Mouse (Mus musculus) brain, embryonic 14.5 days (tissue): ENCODE data around the gene Zfp692. TPM values are rescaled to one million over a fixed set of nuclear protein-coding genes. Genes with fewer than 3 reads are reported as not detected.

Source experiments
- DNase-seq: peaks from one replicate; pipeline ENCODE4 v3.0.0-alpha.2; 2011; ENCODE audit warnings: low read depth
- CTCF ChIP-seq: fragments of 200-500 bp; IDR thresholded peaks from 2 replicates; pipeline ENCODE4 v1.5.1; 2012; ENCODE audit warnings: inconsistent platforms, mild to moderate bottlenecking, moderate library complexity, borderline replicate concordance; ENCODE audit not compliant: insufficient read depth, insufficient read length; ENCODE audit errors: extremely low read depth
- POLR2A ChIP-seq: fragments of 200-500 bp; IDR thresholded peaks from 2 replicates; pipeline ENCODE4 v1.6.1; 2012; ENCODE audit warnings: mild to moderate bottlenecking, inconsistent platforms, borderline replicate concordance; ENCODE audit not compliant: poor library complexity, insufficient read depth, insufficient read length, severe bottlenecking; ENCODE audit errors: extremely low read depth
- polyA plus RNA-seq: library from polyadenylated mRNA; depleted of rRNA; stranded (reverse); fragments of >200 nt; gene quantifications from 2 replicates; pipeline ENCODE4 v1.2.3, GENCODE M21; 2012; rRNA removed

Zfp692 gene
- polyA plus RNA-seq = 43.0 and 83.0 TPM in 2 replicates

DNA sequence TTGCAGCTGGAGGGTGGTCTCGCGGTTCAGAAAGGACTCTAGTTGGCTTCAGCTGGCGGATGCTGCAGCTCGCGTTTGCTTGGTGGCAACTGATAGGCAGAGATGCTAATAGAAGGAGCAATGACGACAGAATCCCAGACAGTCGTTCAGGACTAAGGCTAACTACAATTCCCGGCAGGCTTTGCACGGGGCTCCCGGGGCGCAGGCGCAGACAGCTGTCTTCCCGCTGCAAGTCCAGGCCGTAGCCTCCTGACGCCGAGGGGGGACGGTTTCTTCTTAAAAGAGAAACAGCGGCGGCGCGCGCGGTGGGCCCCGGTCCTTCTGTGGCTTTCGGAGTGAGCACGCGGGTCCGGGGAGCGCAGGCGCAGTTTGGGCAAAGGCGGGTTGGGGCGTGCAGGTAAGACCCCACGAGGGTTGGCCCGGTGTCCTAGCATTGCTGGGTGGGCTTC lies at the start of gene Zfp692:
Zfp692 (plus strand) TSS at position 210 of the 449 bp plus-strand sequence.
- TF ChIP-seq POLR2A = 0 out of 2 replicates have a peak, but pooled peaks have one; percentile 14
- no peak for TF ChIP-seq CTCF

DNA sequence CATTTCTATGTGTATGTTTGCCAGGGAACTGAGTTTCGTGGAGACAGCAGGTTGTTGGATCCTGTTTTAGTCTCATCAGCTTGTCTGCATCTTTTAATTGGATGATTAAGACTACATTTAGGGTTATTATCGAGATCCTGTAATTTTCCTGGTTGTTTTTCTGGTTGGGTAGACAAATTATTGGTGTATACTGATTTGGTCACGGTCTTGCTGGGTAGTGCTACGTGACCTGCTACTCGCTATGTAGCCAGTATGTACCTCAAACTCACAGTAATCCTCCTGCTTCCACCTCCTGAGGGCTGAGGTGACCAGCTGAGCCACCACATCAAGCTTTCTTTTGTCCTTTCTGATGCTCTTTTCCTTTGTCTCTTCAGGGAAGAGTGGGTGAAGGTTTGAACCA lies 49.1 kb upstream of the Zfp692 start:
- no peak for DNase-seq
- TF ChIP-seq POLR2A (no peak), CTCF (no peak)

More for the DNA sequence above, at the start of gene Zfp692:
- peak; percentile 99 for DNase-seq

DNA sequence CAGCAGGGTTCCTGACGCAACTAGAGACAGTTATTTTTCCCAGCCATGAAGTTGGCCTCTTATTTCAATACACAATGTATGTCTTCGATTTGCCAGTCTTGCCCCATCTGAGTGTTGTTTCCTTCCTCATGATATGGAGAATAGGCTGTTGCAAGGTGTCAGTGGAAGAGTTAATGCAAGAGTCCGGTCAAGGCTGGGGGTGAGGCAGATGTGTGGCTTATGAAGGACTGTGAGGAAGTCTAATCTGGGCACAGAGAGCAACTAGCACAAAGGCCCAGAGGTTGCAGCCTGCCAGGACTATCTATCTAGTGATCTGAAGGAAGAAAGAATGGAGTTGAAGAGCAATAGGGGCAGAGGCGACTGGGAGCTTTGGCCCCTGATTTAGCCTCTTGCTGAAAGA lies 46.7 kb upstream of the Zfp692 start:
- TF ChIP-seq POLR2A (no peak), CTCF (no peak)
- no peak for DNase-seq

DNA sequence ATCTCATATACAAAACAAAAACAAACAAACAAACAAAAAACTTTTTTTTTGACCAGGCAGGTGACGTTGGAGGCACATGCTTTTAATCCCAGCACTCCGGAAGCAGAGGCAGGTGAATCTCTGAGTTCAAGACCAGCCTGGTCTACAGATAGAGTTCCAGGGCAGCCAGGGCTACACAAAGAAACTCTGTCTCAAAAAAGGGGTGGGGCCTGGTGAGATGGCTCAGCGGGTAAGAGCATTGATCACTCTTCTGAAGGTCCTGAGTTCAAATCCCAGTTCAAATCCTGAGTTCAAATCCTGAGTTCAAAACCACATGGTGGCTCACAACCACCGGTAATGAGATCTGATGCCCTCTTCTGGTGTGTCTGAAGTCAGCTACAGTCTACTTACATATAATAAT lies 45.0 kb upstream of the Zfp692 start:
- DNase-seq = no peak

DNA sequence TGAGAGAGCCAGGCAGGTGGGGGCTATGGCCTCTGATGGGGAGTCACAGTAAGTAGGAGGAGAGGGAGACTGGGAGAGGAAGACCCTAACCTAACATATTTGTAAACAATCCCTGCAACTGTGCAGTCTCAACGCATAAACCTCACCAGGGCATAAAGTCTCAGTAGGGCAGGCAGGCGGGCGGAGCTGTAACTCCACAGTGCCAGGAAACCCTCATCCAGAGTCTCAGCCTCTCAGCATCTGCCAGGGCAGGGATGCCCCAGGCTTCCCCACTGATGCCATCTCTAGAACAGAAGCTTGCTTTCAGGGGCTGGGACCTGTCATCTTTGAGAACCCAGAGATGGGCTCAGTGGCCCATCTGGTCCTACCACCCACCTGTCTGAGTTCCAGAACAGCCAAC lies 44.5 kb upstream of the Zfp692 start:
- no peak for TF ChIP-seq CTCF
- TF ChIP-seq POLR2A = no peak
- no peak for DNase-seq

More for the DNA sequence above, 45.0 kb upstream of the Zfp692 start:
- TF ChIP-seq POLR2A (no peak), CTCF (no peak)

DNA sequence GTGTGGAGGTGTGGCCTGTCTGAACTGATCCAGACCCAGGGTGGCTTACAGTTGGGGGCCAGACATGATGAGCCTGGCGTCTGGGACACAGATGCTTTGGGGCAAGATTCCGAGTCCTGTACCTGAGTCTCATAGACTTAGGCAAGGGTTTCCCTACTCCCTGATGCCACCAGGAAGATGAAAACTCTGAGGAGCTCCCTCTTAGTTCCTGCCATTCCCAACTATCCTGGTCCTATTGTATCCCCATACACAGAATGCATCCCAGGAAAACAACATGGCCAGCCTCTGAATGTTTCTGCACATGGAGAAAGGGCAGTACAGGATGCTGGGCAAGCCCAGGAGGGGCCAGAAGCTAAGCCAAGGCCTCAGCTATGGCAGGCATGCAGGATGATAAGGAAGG lies 43.4 kb upstream of the Zfp692 start:
- TF ChIP-seq CTCF = no peak
- no peak for TF ChIP-seq POLR2A
- DNase-seq = no peak

DNA sequence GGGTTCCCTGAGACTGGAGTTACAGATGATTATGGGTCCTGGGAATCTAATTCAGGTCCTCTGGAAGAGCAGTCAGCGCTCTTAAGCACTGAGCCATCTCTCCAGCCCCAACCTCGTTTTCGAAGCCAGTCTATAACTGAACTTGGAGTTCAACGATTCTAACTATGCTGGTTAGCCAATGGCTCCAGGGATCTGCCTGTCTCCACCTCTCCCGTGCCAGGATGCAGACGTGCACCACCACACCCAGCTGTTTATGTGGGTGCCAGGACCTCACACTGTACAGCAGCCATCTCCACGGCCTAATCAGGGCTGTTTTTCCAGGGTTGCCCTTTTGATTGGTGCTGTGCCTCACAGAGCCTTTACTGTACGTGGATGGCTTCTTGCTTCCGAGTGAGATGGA lies 42.3 kb upstream of the Zfp692 start:
- TF ChIP-seq POLR2A = no peak
- DNase-seq = no peak

DNA sequence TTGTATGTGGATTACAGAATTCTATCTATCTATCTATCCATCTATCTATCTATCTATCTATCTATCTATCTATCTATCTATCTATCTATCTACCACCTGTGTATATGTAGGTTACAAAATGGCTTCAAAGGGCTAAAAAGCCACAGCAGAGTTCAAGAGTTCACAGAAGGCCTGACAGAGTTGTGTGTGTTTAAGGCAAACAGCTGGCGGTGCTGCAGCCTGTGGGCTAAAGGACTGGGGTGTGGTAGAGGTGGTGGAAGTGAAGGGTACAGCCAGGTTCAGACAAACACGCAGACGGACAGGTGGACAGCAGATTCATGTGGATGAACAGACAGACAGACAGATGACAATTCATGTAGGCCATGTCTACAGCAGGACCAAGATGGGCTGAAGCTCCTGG lies 38.6 kb upstream of the Zfp692 start:
- no peak for DNase-seq
- TF ChIP-seq POLR2A (no peak), CTCF (no peak)

DNA sequence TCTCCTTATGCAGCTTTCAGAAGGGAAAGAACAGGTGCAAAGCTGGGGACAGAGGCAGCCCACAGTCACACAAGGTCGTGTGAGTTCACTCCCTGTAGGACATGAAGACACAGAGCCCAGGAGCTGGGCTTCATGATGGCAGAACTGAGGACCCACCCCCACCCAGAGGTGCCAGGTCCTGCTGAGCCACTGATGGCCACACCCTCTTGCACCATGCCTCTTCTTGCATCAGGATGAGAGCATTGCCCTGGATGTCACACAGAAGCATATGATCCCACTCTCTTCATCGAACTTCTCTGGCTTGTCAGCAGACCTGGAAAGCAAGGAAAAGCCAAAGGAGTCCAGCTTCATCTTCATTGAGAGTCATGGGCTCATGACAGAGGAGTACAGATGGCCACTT lies 32.3 kb upstream of the Zfp692 start, which contains the start of gene 4930438A08Rik:
4930438A08Rik (plus strand) TSS at position 228 of the 400 bp plus-strand sequence.
- TF ChIP-seq POLR2A (no peak), CTCF (no peak)
- no peak for DNase-seq

DNA sequence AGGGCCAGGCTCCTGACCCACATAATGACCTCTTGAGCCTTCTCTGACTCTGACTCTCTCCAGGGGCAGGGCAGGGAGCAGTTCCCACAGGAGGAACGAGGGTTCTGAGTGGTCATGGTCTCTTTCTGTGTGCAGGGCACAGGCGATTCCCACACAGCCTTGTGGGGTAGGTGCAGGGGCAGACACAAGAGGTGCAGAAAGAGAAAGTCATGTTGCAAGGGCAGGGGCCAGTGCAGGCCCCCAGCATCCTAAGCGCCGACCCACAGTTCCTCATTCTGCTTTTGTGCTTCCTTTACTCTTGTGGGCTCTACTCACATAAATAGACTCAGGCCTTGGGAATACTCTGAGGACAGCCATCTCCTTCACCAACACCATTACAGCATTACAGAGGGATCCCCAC lies 31.1 kb upstream of the Zfp692 start:
- no peak for DNase-seq
- TF ChIP-seq POLR2A = no peak
- no peak for TF ChIP-seq CTCF

DNA sequence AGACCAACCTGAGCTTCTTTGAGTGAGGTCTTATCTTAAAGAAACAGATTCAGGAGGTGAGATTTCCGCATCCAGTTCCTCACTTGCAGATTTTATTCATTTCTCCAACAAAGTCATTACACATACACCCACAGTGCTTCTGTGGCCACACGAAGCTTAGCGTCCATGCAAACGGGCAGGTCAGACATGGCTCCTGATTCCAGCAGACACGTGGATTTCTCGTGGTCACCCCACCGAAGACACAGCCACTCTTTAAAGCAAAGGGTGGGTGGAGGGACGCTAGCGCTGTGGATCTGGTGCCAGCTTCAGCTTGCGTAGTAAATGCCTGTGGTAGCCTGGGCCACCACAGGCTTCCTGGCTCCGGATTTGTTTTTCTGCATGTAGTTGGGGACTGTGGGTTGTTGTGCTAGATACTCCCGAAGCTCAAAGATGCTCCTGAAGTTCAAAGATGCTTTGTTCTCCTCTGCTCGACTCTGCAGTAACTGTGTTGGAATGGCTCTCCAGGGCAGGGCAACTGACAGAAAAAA lies 24.8 kb upstream of the Zfp692 start:
- DNase-seq = no peak
- TF ChIP-seq CTCF (no peak), POLR2A (no peak)

DNA sequence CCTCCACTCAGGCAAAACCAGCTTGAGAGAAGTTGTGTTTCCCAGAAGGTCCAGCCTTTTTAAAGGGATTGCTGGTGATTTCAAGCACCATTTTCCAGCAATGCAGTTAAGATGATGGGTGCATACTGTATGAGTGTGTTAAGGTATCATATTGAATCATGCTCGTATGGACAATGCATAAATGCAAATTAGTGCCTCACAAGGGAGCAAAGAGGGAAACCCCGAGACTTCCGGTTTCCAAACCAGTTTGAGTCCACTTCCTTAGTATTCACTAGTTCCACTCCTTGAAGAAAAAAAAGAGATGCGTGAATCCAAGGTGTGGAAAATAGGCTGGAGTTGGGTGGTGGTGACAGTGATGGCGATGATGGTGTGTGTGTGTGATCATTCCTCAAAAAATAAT lies 24.4 kb upstream of the Zfp692 start:
- TF ChIP-seq POLR2A (no peak), CTCF (no peak)
- DNase-seq = no peak
